27 mouse cellular contexts compared by ENCODE assay signal in genomic region chr9:27824424-27824823, GRCm38 (mm10). TPM values are rescaled to one million over a fixed set of nuclear protein-coding genes. Genes with fewer than 3 reads are reported as not detected.
DNase-seq lines count a peak whose midpoint lies in the region; ATAC-seq and TF ChIP-seq lines count a peak whose summit lies in the region.
"Had no signal": no experiment of that assay in that cellular context is flagged by ENCODE, and none has a peak within 500 bp of the region (broad histone marks: within the 10 kb centered on the region; RNA-seq: fewer than 3 reads in every experiment).

No protein-coding gene starts in this region.

- no peaks in the 10 kb centered on the region for H3K9me3 ChIP-seq in kidney, embryonic 14.5 days (ENCODE audit: control insufficient read depth, low read length)
- no peaks in the 10 kb centered on the region for H3K9me3 ChIP-seq in stomach, postnatal 0 days (ENCODE audit: control insufficient read depth, low read length)
- H3K9me3 ChIP-seq: embryonic facial prominence, embryonic 13.5 days; forebrain, embryonic 10.5 days; forebrain, embryonic 15.5 days; G1E; intestine, embryonic 15.5 days; limb, embryonic 13.5 days; midbrain, embryonic 15.5 days; neural tube, embryonic 15.5 days had no signal

- H3K4me3 ChIP-seq in kidney, embryonic 14.5 days (ENCODE audit: low read length) = no peak overlapping the region
- no peak overlapping the region for H3K4me3 ChIP-seq in kidney, adult 2 months (ENCODE audit: insufficient read depth, low read depth, low read length)
- H3K4me3 ChIP-seq in stomach, postnatal 0 days (ENCODE audit: low read depth, low read length) = no peak overlapping the region
- H3K4me3 ChIP-seq: embryonic facial prominence, embryonic 13.5 days; forebrain, embryonic 10.5 days; forebrain, embryonic 15.5 days; gastrocnemius, adult 2 months; heart, adult 2 months; intestine, embryonic 15.5 days; limb, embryonic 13.5 days; midbrain, embryonic 15.5 days; neural tube, embryonic 15.5 days had no signal

- no peak overlapping the region for H3K9ac ChIP-seq in kidney, embryonic 14.5 days (ENCODE audit: low read depth, low read length)
- no peak overlapping the region for H3K9ac ChIP-seq in stomach, postnatal 0 days (ENCODE audit: low read length)
- H3K9ac ChIP-seq: embryonic facial prominence, embryonic 13.5 days; forebrain, embryonic 15.5 days; intestine, embryonic 15.5 days; limb, embryonic 13.5 days; midbrain, embryonic 15.5 days; neural tube, embryonic 15.5 days had no signal

- TF ChIP-seq CTCF in kidney, adult 2 months (conservative IDR thresholded peaks at IDR 0.05; ENCODE audit: insufficient read depth, insufficient read length, low read depth, low read length) = no peak
- no peak for TF ChIP-seq CTCF in stomach, postnatal 0 days (IDR thresholded peaks at IDR 0.05; ENCODE audit: low read depth)

- 0 out of 2 replicates have a peak, but pooled peaks cover 3% of the 10 kb centered on the region for H3K27me3 ChIP-seq in kidney, embryonic 14.5 days (ENCODE audit: control insufficient read depth, insufficient read depth, low read length)
- H3K27me3 ChIP-seq in kidney, adult 2 months (replicated peaks; ENCODE audit: control insufficient read depth, insufficient read depth, low read length) = no peaks in the 10 kb centered on the region
- H3K27me3 ChIP-seq in stomach, postnatal 0 days (ENCODE audit: control insufficient read depth, insufficient read depth, low read length) = no peaks in the 10 kb centered on the region
- H3K27me3 ChIP-seq: embryonic facial prominence, embryonic 13.5 days; forebrain, embryonic 15.5 days; intestine, embryonic 15.5 days; midbrain, embryonic 15.5 days; neural tube, embryonic 15.5 days; Patski had no signal

- no peaks in the 10 kb centered on the region for H3K36me3 ChIP-seq in kidney, embryonic 14.5 days (ENCODE audit: control insufficient read depth, insufficient read depth, low read length)
- H3K36me3 ChIP-seq in kidney, adult 2 months (ENCODE audit: control insufficient read depth, insufficient read depth, low read length) = no peaks in the 10 kb centered on the region
- H3K36me3 ChIP-seq in stomach, postnatal 0 days (ENCODE audit: control insufficient read depth, insufficient read depth, low read length) = no peaks in the 10 kb centered on the region
- H3K36me3 ChIP-seq: embryonic facial prominence, embryonic 13.5 days; forebrain, embryonic 10.5 days; forebrain, embryonic 15.5 days; G1E; intestine, embryonic 15.5 days; limb, embryonic 13.5 days; midbrain, embryonic 15.5 days; neural tube, embryonic 15.5 days had no signal

- ATAC-seq in kidney, embryonic 14.5 days (ENCODE audit: low FRiP score, low TSS enrichment) = peak; percentile 79
- ATAC-seq in stomach, postnatal 0 days (ENCODE audit: low FRiP score, low TSS enrichment) = peak; percentile 35; the same call in 1 of the 2 replicates
- ATAC-seq: forebrain, embryonic 15.5 days; hindbrain, embryonic 16.5 days; intestine, embryonic 15.5 days; midbrain, embryonic 15.5 days; Patski had no signal

- DNase-seq in kidney, adult 8-10 months = no peak
- DNase-seq in kidney, postnatal 14 days = peak; percentile 6
- no peak for DNase-seq in kidney, adult 2 months
- DNase-seq in ovary, adult 18-20 months (ENCODE audit: low spot score) = peak; percentile 17
- DNase-seq in ovary, postnatal 36 days (ENCODE audit: low spot score) = no peak
- DNase-seq in stomach, postnatal 0 days (ENCODE audit: low spot score) = no peak
- DNase-seq in cerebellum, postnatal 4 days (ENCODE audit: low spot score in 2 of 2) = no peak
- DNase-seq: adrenal gland, postnatal 10 days; cerebellum, adult 8-10 months; gastrocnemius, adult 2 months; gastrocnemius, postnatal 36 days; heart, adult 2 months; heart, postnatal 14 days; right cerebral cortex, adult 18-20 months; spleen, adult 18-20 months had no signal

- H3K27ac ChIP-seq in kidney, embryonic 14.5 days (ENCODE audit: low read depth, low read length) = no peak overlapping the region
- no peak overlapping the region for H3K27ac ChIP-seq in kidney, adult 2 months (ENCODE audit: insufficient read depth, low read depth, low read length)
- no peak overlapping the region for H3K27ac ChIP-seq in stomach, postnatal 0 days (replicated peaks)
- H3K27ac ChIP-seq: embryonic facial prominence, embryonic 13.5 days; forebrain, embryonic 10.5 days; forebrain, embryonic 15.5 days; gastrocnemius, adult 2 months; heart, adult 2 months; intestine, embryonic 15.5 days; limb, embryonic 13.5 days; midbrain, embryonic 15.5 days; neural tube, embryonic 15.5 days had no signal

- 37% methylated on average over 7 of the region's 7 CpGs for WGBS in kidney, embryonic 14.5 days
- WGBS in kidney, adult 2 months = 27% methylated on average over 7 of the region's 7 CpGs
- 18% methylated on average over 7 of the region's 7 CpGs for WGBS in stomach, postnatal 0 days

- no peak overlapping the region for H3K4me2 ChIP-seq in kidney, embryonic 14.5 days (replicated peaks; ENCODE audit: low read depth, low read length)
- H3K4me2 ChIP-seq in stomach, postnatal 0 days (replicated peaks; ENCODE audit: low read depth) = no peak overlapping the region
- H3K4me2 ChIP-seq: embryonic facial prominence, embryonic 13.5 days; forebrain, embryonic 15.5 days; intestine, embryonic 15.5 days; limb, embryonic 13.5 days; liver, embryonic 11.5 days; midbrain, embryonic 15.5 days; neural tube, embryonic 15.5 days had no signal

- no peak for TF ChIP-seq POLR2A in kidney, adult 2 months (IDR thresholded peaks at IDR 0.05; ENCODE audit: low read depth, low read length)

- TF ChIP-seq EP300 in stomach, postnatal 0 days (optimal IDR thresholded peaks at IDR 0.05) = no peak

- no peaks in the 10 kb centered on the region for H3K4me1 ChIP-seq in kidney, embryonic 14.5 days (ENCODE audit: control insufficient read depth, insufficient read depth, low read length)
- H3K4me1 ChIP-seq in kidney, adult 2 months (ENCODE audit: control insufficient read depth, insufficient read depth, low read length) = no peaks in the 10 kb centered on the region
- H3K4me1 ChIP-seq in stomach, postnatal 0 days (replicated peaks; ENCODE audit: control insufficient read depth, insufficient read depth) = no peaks in the 10 kb centered on the region
- H3K4me1 ChIP-seq: embryonic facial prominence, embryonic 13.5 days; forebrain, embryonic 15.5 days; intestine, embryonic 15.5 days; limb, embryonic 13.5 days; midbrain, embryonic 15.5 days had no signal

RNA-seq across cellular contexts. Expression of gene Opcml, which starts 33.8 kb away (rescaled TPM):
- 1.9 TPM in 2 replicates for polyA plus RNA-seq in kidney, embryonic 14.5 days (2014; fragmentation: Nextera tagmentation; extraction: Ambion mirVana)
- polyA plus RNA-seq in kidney, adult 2 months (2012; rRNA removed) = 0.08 TPM in 2 replicates
- polyA plus RNA-seq in stomach, postnatal 0 days (2015; fragmentation: Nextera tagmentation; extraction: Ambion mirVana) = 1.1 and 1.2 TPM in 2 replicates
- polyA plus RNA-seq: G1E, Patski had no signal

Comparison
In these comparisons a context has a peak if more than half of its experiments do, and no peak if none do; other contexts are left out.
1. DNase-seq: peak in kidney, postnatal 14 days (single experiment) and ovary, adult 18-20 months (single experiment); none in kidney, adult 8-10 months (0 of 2), kidney, adult 2 months (single experiment), ovary, postnatal 36 days (single experiment), stomach, postnatal 0 days (single experiment) and cerebellum, postnatal 4 days (0 of 2).